8 mouse cellular contexts compared by ENCODE assay signal in genomic region chr16:30973416-30973815, GRCm38 (mm10).
DNase-seq lines count a peak whose midpoint lies in the region; ATAC-seq and TF ChIP-seq lines count a peak whose summit lies in the region.

No protein-coding gene starts in this region.

- H3K27ac ChIP-seq in hindbrain, embryonic 10.5 days = peak overlapping the region; percentile 56
- no peak overlapping the region for H3K27ac ChIP-seq in hindbrain, postnatal 0 days
- peak overlapping the region; percentile 36; the same call in 1 of the 2 replicates for H3K27ac ChIP-seq in hindbrain, embryonic 13.5 days
- H3K27ac ChIP-seq in lung, embryonic 16.5 days (ENCODE audit: low read length) = peak overlapping the region; percentile 41
- H3K27ac ChIP-seq in left cerebral cortex, adult 2 months = no peak overlapping the region

- H3K4me1 ChIP-seq in hindbrain, embryonic 10.5 days (replicated peaks) = peaks cover 36% of the 10 kb centered on the region
- H3K4me1 ChIP-seq in hindbrain, postnatal 0 days (ENCODE audit: insufficient read depth, low read length) = peaks cover 6% of the 10 kb centered on the region
- peaks cover 40% of the 10 kb centered on the region for H3K4me1 ChIP-seq in hindbrain, embryonic 13.5 days (replicated peaks)
- H3K4me1 ChIP-seq in lung, embryonic 16.5 days (replicated peaks; ENCODE audit: control insufficient read depth, insufficient read depth, low read length) = peaks cover 50% of the 10 kb centered on the region

- no peak overlapping the region for H3K4me2 ChIP-seq in hindbrain, postnatal 0 days (ENCODE audit: low read depth, low read length)
- H3K4me2 ChIP-seq in hindbrain, embryonic 13.5 days = no peak overlapping the region
- no peak overlapping the region for H3K4me2 ChIP-seq in lung, embryonic 16.5 days (ENCODE audit: low read depth, low read length)

- no peak overlapping the region for H3K9ac ChIP-seq in hindbrain, postnatal 0 days (replicated peaks; ENCODE audit: low read length)
- no peak overlapping the region; the same call in 1 of the 2 replicates for H3K9ac ChIP-seq in hindbrain, embryonic 13.5 days
- no peak overlapping the region for H3K9ac ChIP-seq in lung, embryonic 16.5 days (ENCODE audit: low read length)

- H3K4me3 ChIP-seq in hindbrain, embryonic 10.5 days = no peak overlapping the region
- H3K4me3 ChIP-seq in hindbrain, postnatal 0 days (ENCODE audit: low read length) = no peak overlapping the region
- no peak overlapping the region for H3K4me3 ChIP-seq in hindbrain, embryonic 13.5 days
- no peak overlapping the region for H3K4me3 ChIP-seq in lung, embryonic 16.5 days (ENCODE audit: low read length)
- no peak overlapping the region for H3K4me3 ChIP-seq in left cerebral cortex, adult 2 months

- H3K36me3 ChIP-seq in hindbrain, embryonic 10.5 days = no peaks in the 10 kb centered on the region
- no peaks in the 10 kb centered on the region for H3K36me3 ChIP-seq in hindbrain, postnatal 0 days (ENCODE audit: insufficient read depth, low read length)
- no peaks in the 10 kb centered on the region for H3K36me3 ChIP-seq in hindbrain, embryonic 13.5 days
- H3K36me3 ChIP-seq in lung, embryonic 16.5 days (ENCODE audit: control insufficient read depth, insufficient read depth, low read length) = no peaks in the 10 kb centered on the region

- no peak for DNase-seq in hindbrain, embryonic 10.5 days (ENCODE audit: low spot score)
- DNase-seq in hindbrain, postnatal 0 days (ENCODE audit: low spot score) = no peak
- DNase-seq in adrenal gland, postnatal 14 days = peak; percentile 73
- no peak for DNase-seq in embryo, embryonic 11 days
- DNase-seq in left cerebral cortex, adult 2 months (ENCODE audit: extremely low spot score in 1 of 2, low spot score in 2 of 2) = no peak
- no peak for DNase-seq in left cerebral cortex, postnatal 36 days (ENCODE audit: low spot score in 2 of 2)

- intact Hi-C loops in left cerebral cortex, adult 2 months (cut with DNase I) = no loop called here
- intact Hi-C loops in left cerebral cortex, postnatal 36 days (cut with DNase I) = no loop called here

- no peak for ATAC-seq in hindbrain, postnatal 0 days
- ATAC-seq in hindbrain, embryonic 13.5 days (ENCODE audit: low FRiP score) = no peak
- peak; percentile 31 for ATAC-seq in lung, embryonic 16.5 days (ENCODE audit: low read depth)

- TF ChIP-seq CTCF in hindbrain, postnatal 0 days (IDR thresholded peaks at IDR 0.05; ENCODE audit: low read depth) = no peak
- no peak for TF ChIP-seq CTCF in left cerebral cortex, adult 2 months (IDR thresholded peaks at IDR 0.05)

- WGBS in hindbrain, embryonic 10.5 days = 76% methylated on average over 6 of the region's 6 CpGs
- WGBS in hindbrain, postnatal 0 days = 33% methylated on average over 6 of the region's 6 CpGs
- WGBS in hindbrain, embryonic 13.5 days = 41% methylated on average over 6 of the region's 6 CpGs
- WGBS in lung, embryonic 16.5 days = 11% methylated on average over 6 of the region's 6 CpGs

- no peaks in the 10 kb centered on the region for H3K27me3 ChIP-seq in hindbrain, embryonic 10.5 days (ENCODE audit: insufficient read depth, poor library complexity, severe bottlenecking)
- H3K27me3 ChIP-seq in hindbrain, postnatal 0 days (ENCODE audit: insufficient read depth, low read length) = no peaks in the 10 kb centered on the region
- H3K27me3 ChIP-seq in hindbrain, embryonic 13.5 days = no peaks in the 10 kb centered on the region
- no peaks in the 10 kb centered on the region for H3K27me3 ChIP-seq in lung, embryonic 16.5 days (ENCODE audit: control insufficient read depth, insufficient read depth, low read depth, low read length)

- no peaks in the 10 kb centered on the region for H3K9me3 ChIP-seq in hindbrain, embryonic 10.5 days
- no peaks in the 10 kb centered on the region for H3K9me3 ChIP-seq in hindbrain, postnatal 0 days (ENCODE audit: low read length)
- no peaks in the 10 kb centered on the region for H3K9me3 ChIP-seq in hindbrain, embryonic 13.5 days
- no peaks in the 10 kb centered on the region for H3K9me3 ChIP-seq in lung, embryonic 16.5 days (ENCODE audit: control insufficient read depth, low read length)

Comparison
In these comparisons a context has a peak if more than half of its experiments do, and no peak if none do; other contexts are left out.
1. H3K27ac ChIP-seq: peak in hindbrain, embryonic 10.5 days (single experiment), hindbrain, embryonic 13.5 days (single experiment) and lung, embryonic 16.5 days (single experiment); none in hindbrain, postnatal 0 days (single experiment) and left cerebral cortex, adult 2 months (single experiment).